Mouse (Mus musculus): ENCODE measurements around the gene Dapk3.
A peak's percentile ranks its signal among the peaks of the same experiment; 100 is the strongest.

DNA sequence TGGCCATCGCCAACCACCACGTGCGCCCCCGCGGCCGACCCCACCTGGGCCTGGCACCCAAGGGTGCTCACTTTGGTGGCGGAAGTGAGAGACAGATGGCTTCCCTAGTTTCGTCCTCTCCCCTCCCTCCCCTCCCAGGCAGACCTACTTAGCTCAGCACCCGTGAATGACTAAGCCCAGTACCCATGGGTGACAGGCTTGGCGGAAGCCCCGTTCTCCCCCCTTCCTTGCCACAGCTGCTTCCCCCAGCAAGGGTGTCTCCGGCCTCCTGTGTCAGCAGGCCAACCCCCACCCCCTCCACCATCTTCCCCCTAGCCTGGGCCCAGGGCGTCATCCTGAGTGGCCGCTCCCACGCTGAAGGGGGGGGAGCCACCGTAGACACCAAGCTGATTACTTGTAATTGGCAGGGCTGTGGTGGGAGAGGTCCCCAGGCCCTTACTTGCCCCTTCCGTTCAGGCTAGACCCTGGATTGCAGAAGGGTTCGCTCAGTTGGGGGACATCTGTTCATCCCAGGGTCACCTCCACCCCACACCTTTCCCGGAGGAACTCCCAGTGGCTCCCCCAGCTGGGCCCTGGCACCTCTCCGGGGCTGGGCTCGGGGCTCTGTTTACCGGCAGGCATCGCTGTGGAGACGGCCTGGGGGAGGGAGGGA lies 44.5 kb upstream of the Dapk3 start:
- TF ChIP-seq CTCF (IDR thresholded peaks at IDR 0.05; ENCODE audit: control insufficient read depth, insufficient read depth, insufficient read length): no peak
- TF ChIP-seq MYOG (IDR thresholded peaks at IDR 0.05; ENCODE audit: control insufficient read depth, extremely low read depth, insufficient read length): no peak
- TF ChIP-seq MYOD1 (IDR thresholded peaks at IDR 0.05; ENCODE audit: control insufficient read depth, insufficient read length, low read depth): no peak
- TF ChIP-seq USF1 (IDR thresholded peaks at IDR 0.05; ENCODE audit: low read depth): no peak
- TF ChIP-seq CEBPB (IDR thresholded peaks at IDR 0.05; ENCODE audit: low read depth): no peak
- TF ChIP-seq MAX (IDR thresholded peaks at IDR 0.05): peak; percentile 57
